Mouse (Mus musculus) midbrain, embryonic 10.5 days (tissue): ENCODE measurements around the gene Phyhd1. TPM values are rescaled to one million over a fixed set of nuclear protein-coding genes. Genes with fewer than 3 reads are reported as not detected.

Experiments
- DNase-seq: peaks from one replicate; pipeline ENCODE4 v3.0.0-alpha.2; 2017; ENCODE audit warnings: low spot score
- H3K27ac ChIP-seq: fragments of 300-500 bp; sonication (generic); replicated peaks from 2 replicates; pipeline ENCODE4 v1.5.1; 2016; ENCODE audit warnings: mild to moderate bottlenecking
- H3K27me3 ChIP-seq: fragments of 300-500 bp; sonication (generic); 2 replicates; pipeline ENCODE4 v1.6.1; 2016; ENCODE audit warnings: low read depth, mild to moderate bottlenecking; ENCODE audit not compliant: poor library complexity, severe bottlenecking
- H3K36me3 ChIP-seq: fragments of 300-500 bp; sonication (generic); 2 replicates; pipeline ENCODE4 v1.6.1; 2016; ENCODE audit warnings: mild to moderate bottlenecking, moderate library complexity
- H3K4me1 ChIP-seq: fragments of 300-500 bp; sonication (generic); 2 replicates; pipeline ENCODE4 v1.6.1; 2016
- H3K4me3 ChIP-seq: fragments of 300-500 bp; sonication (generic); 2 replicates; pipeline ENCODE4 v1.5.1; 2016; ENCODE audit warnings: mild to moderate bottlenecking, moderate library complexity
- H3K9me3 ChIP-seq: fragments of 300-500 bp; sonication (generic); replicated peaks from 2 replicates; pipeline ENCODE4 v1.6.1; 2016; ENCODE audit warnings: mild to moderate bottlenecking
- WGBS: fragments of 180-500 bp; shearing (Covaris S2); methylation state at CpG from one replicate; pipeline ENCODE4 v1.1.7; 2016; 5-methylcytosine and 5-hydroxymethylcytosine counted together
- polyA plus RNA-seq: library from polyadenylated mRNA; unstranded; fragments of >200 nt; fragmentation: Nextera tagmentation; extraction: Ambion mirVana; gene quantifications from 2 replicates; pipeline ENCODE4 v1.2.1, GENCODE M21; 2016

Phyhd1 gene
- polyA plus RNA-seq, 1 experiment from 2014 or later = 2.7 TPM

GRCm38 (mm10) chr2:30270134-30270533 is 4.1 kb downstream of the Phyhd1 start:
- Histone ChIP-seq H3K36me3 (peaks cover 10% of the 10 kb centered on the region), H3K4me3 (no peak overlapping the region), H3K27ac (no peak overlapping the region), H3K4me1 (peaks cover 21% of the 10 kb centered on the region), H3K9me3 (no peaks in the 10 kb centered on the region), H3K27me3 (no peaks in the 10 kb centered on the region)
- DNase-seq = peak; percentile 40
- 80% methylated on average over 1 of the region's 1 CpGs for WGBS

GRCm38 (mm10) chr2:30280743-30281142 is 14.7 kb downstream of the Phyhd1 start, which contains the start of gene Gm28038:
Gene Gm28038, plus strand, starts transcription at chr2:30281043.
- H3K36me3 ChIP-seq = no peaks in the 10 kb centered on the region
- no peaks in the 10 kb centered on the region for H3K27me3 ChIP-seq
- H3K9me3 ChIP-seq = no peaks in the 10 kb centered on the region
- peaks cover 9% of the 10 kb centered on the region for H3K4me1 ChIP-seq
- DNase-seq = no peak
- 89% methylated on average over 11 of the region's 11 CpGs for WGBS
- no peak within 1 kb of the TSS for H3K4me3 ChIP-seq
- no peak within 1 kb of the TSS for H3K27ac ChIP-seq

GRCm38 (mm10) chr2:30281651-30282050 is 15.6 kb downstream of the Phyhd1 start:
- no peak for DNase-seq
- no peak overlapping the region for H3K4me3 ChIP-seq
- WGBS = 85% methylated on average over 3 of the region's 3 CpGs
- H3K27ac ChIP-seq = no peak overlapping the region
- no peaks in the 10 kb centered on the region for H3K27me3 ChIP-seq
- H3K9me3 ChIP-seq = no peaks in the 10 kb centered on the region
- H3K4me1 ChIP-seq = peaks cover 10% of the 10 kb centered on the region
- no peaks in the 10 kb centered on the region for H3K36me3 ChIP-seq

GRCm38 (mm10) chr2:30283193-30283592 is 17.2 kb downstream of the Phyhd1 start:
- DNase-seq = no peak
- Histone ChIP-seq H3K27ac (no peak overlapping the region), H3K4me3 (no peak overlapping the region), H3K4me1 (peaks cover 23% of the 10 kb centered on the region), H3K27me3 (no peaks in the 10 kb centered on the region), H3K36me3 (peaks cover 5% of the 10 kb centered on the region), H3K9me3 (0 out of 2 replicates have a peak, but pooled peaks cover under 1% of the 10 kb centered on the region)
- WGBS = 100% methylated on average over 2 of the region's 2 CpGs

GRCm38 (mm10) chr2:30285004-30285403 is 19.0 kb downstream of the Phyhd1 start:
- Histone ChIP-seq H3K4me3 (peak overlapping the region; percentile 71), H3K36me3 (peaks cover 19% of the 10 kb centered on the region), H3K9me3 (0 out of 2 replicates have a peak, but pooled peaks cover 4% of the 10 kb centered on the region), H3K27ac (no peak overlapping the region), H3K4me1 (peaks cover 23% of the 10 kb centered on the region), H3K27me3 (no peaks in the 10 kb centered on the region)
- no peak for DNase-seq
- WGBS = 91% methylated on average over 5 of the region's 5 CpGs

GRCm38 (mm10) chr2:30285416-30286181 is 19.6 kb downstream of the Phyhd1 start:
- Histone ChIP-seq H3K4me1 (peaks cover 23% of the 10 kb centered on the region), H3K36me3 (peaks cover 25% of the 10 kb centered on the region), H3K27me3 (no peaks in the 10 kb centered on the region), H3K9me3 (0 out of 2 replicates have a peak, but pooled peaks cover 4% of the 10 kb centered on the region), H3K27ac (peak overlapping the region; percentile 89), H3K4me3 (peak overlapping the region; percentile 71)
- WGBS = 18% methylated on average over 38 of the region's 38 CpGs
- no peak for DNase-seq

- Histone ChIP-seq H3K9me3 (0 out of 2 replicates have a peak, but pooled peaks cover 4% of the 10 kb centered on the region), H3K27me3 (no peaks in the 10 kb centered on the region), H3K27ac (peak within 1 kb of the TSS; percentile 89), H3K4me3 (peak within 1 kb of the TSS; percentile 71), H3K36me3 (peaks cover 29% of the 10 kb centered on the region), H3K4me1 (peaks cover 23% of the 10 kb centered on the region)
- WGBS = under 1% methylated on average over 66 of the region's 68 CpGs
- peak; percentile 97 for DNase-seq
Measured at GRCm38 (mm10) chr2:30286192-30287026, 20.4 kb downstream of the Phyhd1 start, which contains the start of the genes Dolk and Nup188. Gene Dolk, minus strand, starts transcription at chr2:30286334. Gene Nup188, plus strand, starts transcription at chr2:30286397.

- Histone ChIP-seq H3K27me3 (no peaks in the 10 kb centered on the region), H3K27ac (peak overlapping the region; percentile 89)
Measured at GRCm38 (mm10) chr2:30287027-30287373, 21.0 kb downstream of the Phyhd1 start.

GRCm38 (mm10) chr2:30299525-30299924 is 33.5 kb downstream of the Phyhd1 start:
- no peak for DNase-seq
- Histone ChIP-seq H3K27ac (no peak overlapping the region), H3K36me3 (peaks cover 92% of the 10 kb centered on the region), H3K9me3 (no peaks in the 10 kb centered on the region), H3K4me1 (no peaks in the 10 kb centered on the region), H3K27me3 (no peaks in the 10 kb centered on the region), H3K4me3 (no peak overlapping the region)
- 85% methylated on average over 3 of the region's 3 CpGs for WGBS

More at GRCm38 (mm10) chr2:30287027-30287373, 21.0 kb downstream of the Phyhd1 start:
- peak overlapping the region; percentile 71 for H3K4me3 ChIP-seq
- WGBS = 0% methylated on average over 10 of the region's 10 CpGs
- 0 out of 2 replicates have a peak, but pooled peaks cover 4% of the 10 kb centered on the region for H3K9me3 ChIP-seq
- peaks cover 23% of the 10 kb centered on the region for H3K4me1 ChIP-seq
- DNase-seq = no peak
- H3K36me3 ChIP-seq = peaks cover 34% of the 10 kb centered on the region

GRCm38 (mm10) chr2:30299966-30300365 is 34.0 kb downstream of the Phyhd1 start:
- H3K4me1 ChIP-seq = no peaks in the 10 kb centered on the region
- DNase-seq = no peak
- WGBS = 93% methylated on average over 5 of the region's 5 CpGs
- no peaks in the 10 kb centered on the region for H3K9me3 ChIP-seq
- H3K27ac ChIP-seq = no peak overlapping the region
- peaks cover 97% of the 10 kb centered on the region for H3K36me3 ChIP-seq
- no peak overlapping the region for H3K4me3 ChIP-seq
- no peaks in the 10 kb centered on the region for H3K27me3 ChIP-seq

- no peak for DNase-seq
- WGBS = 96% methylated on average over 7 of the region's 7 CpGs
Measured at GRCm38 (mm10) chr2:30306087-30306486, 40.1 kb downstream of the Phyhd1 start.

GRCm38 (mm10) chr2:30309351-30309750 is 43.3 kb downstream of the Phyhd1 start:
- DNase-seq = no peak
- no peaks in the 10 kb centered on the region for H3K27me3 ChIP-seq
- 92% methylated on average over 3 of the region's 3 CpGs for WGBS
- no peak overlapping the region for H3K27ac ChIP-seq
- H3K36me3 ChIP-seq = peaks cover 99% of the 10 kb centered on the region
- no peaks in the 10 kb centered on the region for H3K4me1 ChIP-seq
- no peaks in the 10 kb centered on the region for H3K9me3 ChIP-seq
- H3K4me3 ChIP-seq = no peak overlapping the region

More at GRCm38 (mm10) chr2:30306087-30306486, 40.1 kb downstream of the Phyhd1 start:
- Histone ChIP-seq H3K4me1 (no peaks in the 10 kb centered on the region), H3K27ac (no peak overlapping the region), H3K4me3 (no peak overlapping the region), H3K36me3 (peaks cover 100% of the 10 kb centered on the region), H3K27me3 (no peaks in the 10 kb centered on the region), H3K9me3 (no peaks in the 10 kb centered on the region)
